Mouse (Mus musculus) liver, embryonic 14.5 days (tissue): ENCODE measurements around the gene Hdac4.

ENCODE experiments used
- CTCF ChIP-seq: IDR thresholded peaks from 2 replicates; pipeline ENCODE4 v1.5.1; 2016; ENCODE audit warnings: antibody characterized with exemption, low read depth, control low read depth
- EP300 ChIP-seq: IDR thresholded peaks from 2 replicates; pipeline ENCODE4 v1.6.1; 2016; ENCODE audit warnings: antibody characterized with exemption, low read depth

DNA sequence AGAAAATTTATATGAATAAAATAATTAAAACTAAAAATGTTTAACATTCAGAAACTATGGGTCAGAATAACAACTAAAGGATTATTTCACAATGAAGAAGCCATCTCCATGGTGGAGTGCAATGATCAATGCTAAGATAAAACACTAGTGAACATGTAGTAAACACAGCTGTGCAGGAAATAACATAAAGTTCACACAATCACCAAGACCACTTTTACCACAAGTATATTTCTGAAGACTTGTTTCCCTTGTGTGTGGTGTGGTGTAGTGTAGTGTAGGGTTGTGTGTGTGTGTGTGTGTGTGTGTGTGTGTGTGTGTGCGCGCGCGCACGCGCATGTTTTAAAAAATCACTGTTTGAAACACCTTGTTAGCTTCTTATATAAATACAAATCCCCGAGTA is 126.0 kb downstream of the Hdac4 start:
- no peak for TF ChIP-seq CTCF
- no peak for TF ChIP-seq EP300
